Comparison of ENCODE assay signal across 19 mouse cellular contexts in genomic region chr6:90898107-90898506, GRCm38 (mm10).
A peak's percentile ranks its signal among the peaks of the same experiment; 100 is the strongest.
DNase-seq lines count a peak whose midpoint lies in the region; ATAC-seq and TF ChIP-seq lines count a peak whose summit lies in the region.
"Had no signal": no experiment of that assay in that cellular context is flagged by ENCODE, and none has a peak within 500 bp of the region (broad histone marks: within the 10 kb centered on the region; RNA-seq: fewer than 3 reads in every experiment).

No protein-coding gene starts in this region.

- 13% methylated on average over 1 of the region's 1 CpGs for WGBS in lung, postnatal 0 days
- 11% methylated on average over 1 of the region's 1 CpGs for WGBS in lung, adult 2 months
- WGBS in heart, embryonic 15.5 days = 6% methylated on average over 1 of the region's 1 CpGs

- no peak for ATAC-seq in lung, postnatal 0 days
- ATAC-seq in common myeloid progenitor, adult 5-6 weeks (replicated peaks; ENCODE audit: low read depth, poor library complexity, severe bottlenecking) = peak; percentile 60
- peak; percentile 81 for ATAC-seq in heart, embryonic 15.5 days (replicated peaks; ENCODE audit: insufficient number of reproducible peaks, insufficient read depth, low FRiP score, low read depth)
- peak; percentile 80 for ATAC-seq in megakaryocyte progenitor cell, adult 5-6 weeks (replicated peaks; ENCODE audit: poor library complexity)
- ATAC-seq: liver, postnatal 0 days; midbrain, embryonic 13.5 days had no signal

- H3K27ac ChIP-seq in lung, postnatal 0 days (ENCODE audit: low read length) = no peak overlapping the region
- peak overlapping the region; percentile 77 for H3K27ac ChIP-seq in heart, embryonic 15.5 days
- H3K27ac ChIP-seq: forebrain, embryonic 12.5 days; hindbrain, embryonic 13.5 days; left cerebral cortex, adult 2 months; limb, embryonic 13.5 days; midbrain, embryonic 13.5 days had no signal

- peak; percentile 7 for DNase-seq in lung, postnatal 0 days (ENCODE audit: low spot score)
- no peak for DNase-seq in lung, adult 2 months
- no peak for DNase-seq in layer of hippocampus, postnatal 36 days
- no peak for DNase-seq in embryo, embryonic 11 days
- no peak for DNase-seq in frontal cortex, adult 2 months (ENCODE audit: extremely low spot score in 1 of 2, low spot score in 1 of 2)
- DNase-seq: cerebellum, postnatal 36 days; gastrocnemius, postnatal 10 days; kidney, adult 2 months; liver, postnatal 0 days; spleen, adult 18-20 months; thymus, adult 18-20 months had no signal

- no peak for TF ChIP-seq CTCF in lung, postnatal 0 days (IDR thresholded peaks at IDR 0.05)
- TF ChIP-seq CTCF in lung, adult 2 months (IDR thresholded peaks at IDR 0.05; ENCODE audit: insufficient read depth, low read length) = no peak

- no peaks in the 10 kb centered on the region for H3K27me3 ChIP-seq in lung, postnatal 0 days (replicated peaks; ENCODE audit: insufficient read depth, low read length)
- no peaks in the 10 kb centered on the region for H3K27me3 ChIP-seq in heart, embryonic 15.5 days
- H3K27me3 ChIP-seq: forebrain, embryonic 12.5 days; hindbrain, embryonic 13.5 days; limb, embryonic 13.5 days; midbrain, embryonic 13.5 days had no signal

- no peak for TF ChIP-seq POLR2A in lung, adult 2 months (IDR thresholded peaks at IDR 0.05; ENCODE audit: borderline replicate concordance, extremely low read depth, low read depth, low read length)

- no peak overlapping the region for H3K9ac ChIP-seq in lung, postnatal 0 days (replicated peaks; ENCODE audit: low read depth)
- no peak overlapping the region for H3K9ac ChIP-seq in heart, embryonic 15.5 days
- H3K9ac ChIP-seq: forebrain, embryonic 12.5 days; hindbrain, embryonic 13.5 days; limb, embryonic 13.5 days; liver, postnatal 0 days; midbrain, embryonic 13.5 days had no signal

- H3K4me1 ChIP-seq in lung, postnatal 0 days (ENCODE audit: insufficient read depth, low read depth, low read length) = no peaks in the 10 kb centered on the region
- no peaks in the 10 kb centered on the region for H3K4me1 ChIP-seq in lung, adult 2 months (ENCODE audit: control insufficient read depth, insufficient read depth, low read length)
- peaks cover 41% of the 10 kb centered on the region for H3K4me1 ChIP-seq in heart, embryonic 15.5 days (replicated peaks)

- no peak for TF ChIP-seq EP300 in lung, postnatal 0 days (IDR thresholded peaks at IDR 0.05)

- no peak overlapping the region for H3K4me2 ChIP-seq in lung, postnatal 0 days (replicated peaks; ENCODE audit: low read depth, low read length)
- no peak overlapping the region for H3K4me2 ChIP-seq in heart, embryonic 15.5 days
- H3K4me2 ChIP-seq: forebrain, embryonic 12.5 days; hindbrain, embryonic 13.5 days; limb, embryonic 13.5 days; midbrain, embryonic 13.5 days had no signal

- H3K9me3 ChIP-seq in lung, postnatal 0 days (ENCODE audit: low read length) = no peaks in the 10 kb centered on the region
- no peaks in the 10 kb centered on the region for H3K9me3 ChIP-seq in heart, embryonic 15.5 days (replicated peaks)
- H3K9me3 ChIP-seq: forebrain, embryonic 12.5 days; hindbrain, embryonic 13.5 days; limb, embryonic 13.5 days; midbrain, embryonic 13.5 days had no signal

- H3K36me3 ChIP-seq in lung, postnatal 0 days (ENCODE audit: insufficient read depth, low read length) = no peaks in the 10 kb centered on the region
- H3K36me3 ChIP-seq in heart, embryonic 15.5 days = no peaks in the 10 kb centered on the region
- H3K36me3 ChIP-seq: forebrain, embryonic 12.5 days; hindbrain, embryonic 13.5 days; limb, embryonic 13.5 days; midbrain, embryonic 13.5 days had no signal

- no peak overlapping the region for H3K4me3 ChIP-seq in lung, postnatal 0 days (ENCODE audit: low read depth, low read length)
- no peak overlapping the region for H3K4me3 ChIP-seq in lung, adult 2 months (replicated peaks; ENCODE audit: extremely low read depth, low read depth, low read length)
- H3K4me3 ChIP-seq in heart, embryonic 15.5 days = no peak overlapping the region
- H3K4me3 ChIP-seq: forebrain, embryonic 12.5 days; hindbrain, embryonic 13.5 days; left cerebral cortex, adult 2 months; limb, embryonic 13.5 days; midbrain, embryonic 13.5 days had no signal
